Mouse (Mus musculus) heart, postnatal 0 days (tissue): ENCODE data around the gene Fbxo31. TPM values are rescaled to one million over a fixed set of nuclear protein-coding genes. Genes with fewer than 3 reads are reported as not detected.

Experiments used
- ATAC-seq: fragments of 200-750 bp; cut with Nextera tagmentation; 2 replicates; pipeline ENCODE4 v1.8.0; 2017; ENCODE audit warnings: low read depth, moderate number of reproducible peaks, moderate library complexity; ENCODE audit not compliant: insufficient read depth
- DNase-seq: peaks from one replicate; pipeline ENCODE4 v3.0.0-alpha.2; 2016; ENCODE audit warnings: low spot score
- H3K27ac ChIP-seq: fragments of 300-500 bp; sonication (generic); 2 replicates; pipeline ENCODE4 v1.5.1; 2014; ENCODE audit warnings: low read depth, mild to moderate bottlenecking
- H3K27me3 ChIP-seq: fragments of 300-500 bp; sonication (generic); 2 replicates; pipeline ENCODE4 v1.6.1; 2014; ENCODE audit warnings: low read length, mixed read lengths; ENCODE audit not compliant: control insufficient read depth, insufficient read depth
- H3K36me3 ChIP-seq: fragments of 300-500 bp; sonication (generic); replicated peaks from 2 replicates; pipeline ENCODE4 v1.6.1; 2014; ENCODE audit warnings: low read length, mixed read lengths; ENCODE audit not compliant: control insufficient read depth, insufficient read depth
- H3K4me1 ChIP-seq: fragments of 300-500 bp; sonication (generic); 2 replicates; pipeline ENCODE4 v1.6.1; 2014; ENCODE audit warnings: antibody characterized with exemption; ENCODE audit not compliant: control insufficient read depth, insufficient read depth
- H3K4me2 ChIP-seq: fragments of 300-500 bp; sonication (generic); 2 replicates; pipeline ENCODE4 v1.6.1; 2014; ENCODE audit warnings: low read depth, mild to moderate bottlenecking, low read length, moderate library complexity
- H3K4me3 ChIP-seq: fragments of 300-500 bp; sonication (generic); 2 replicates; pipeline ENCODE4 v1.5.1; 2014; ENCODE audit warnings: low read depth, low read length
- H3K9ac ChIP-seq: fragments of 300-500 bp; sonication (generic); replicated peaks from 2 replicates; pipeline ENCODE4 v1.6.1; 2014; ENCODE audit warnings: low read depth, low read length, mixed read lengths
- H3K9me3 ChIP-seq: fragments of 300-500 bp; sonication (generic); replicated peaks from 2 replicates; pipeline ENCODE4 v1.6.1; 2016; ENCODE audit warnings: low read length; ENCODE audit not compliant: control insufficient read depth
- CTCF ChIP-seq: IDR thresholded peaks from 2 replicates; pipeline ENCODE4 v1.5.1; 2016; ENCODE audit warnings: antibody characterized with exemption, control low read depth, low read depth
- EP300 ChIP-seq: IDR thresholded peaks from 2 replicates; pipeline ENCODE4 v1.6.1; 2016; ENCODE audit warnings: antibody characterized with exemption, low read depth
- WGBS: fragments of 180-500 bp; shearing (Covaris S2); extraction: QIAGEN DNeasy Blood & Tissue Kit; methylation state at CpG from one replicate; pipeline ENCODE4 v1.1.7; 2014; 5-methylcytosine and 5-hydroxymethylcytosine counted together
- polyA plus RNA-seq: library from polyadenylated mRNA; unstranded; fragments of >200 nt; fragmentation: Nextera tagmentation; extraction: Ambion mirVana; gene quantifications from 2 replicates; pipeline ENCODE4 v1.2.1, GENCODE M21; 2015
- total RNA-seq: library from RNA; depleted of rRNA; stranded (reverse); fragments of >200 nt; gene quantifications from 2 replicates; pipeline ENCODE4 v1.2.3, GENCODE M21; 2014; ENCODE audit warnings: low replicate concordance

The Fbxo31 gene
- total and polyA plus RNA-seq, 2 experiments from 2014 or later: 12.7 to 28.9 TPM

DNA sequence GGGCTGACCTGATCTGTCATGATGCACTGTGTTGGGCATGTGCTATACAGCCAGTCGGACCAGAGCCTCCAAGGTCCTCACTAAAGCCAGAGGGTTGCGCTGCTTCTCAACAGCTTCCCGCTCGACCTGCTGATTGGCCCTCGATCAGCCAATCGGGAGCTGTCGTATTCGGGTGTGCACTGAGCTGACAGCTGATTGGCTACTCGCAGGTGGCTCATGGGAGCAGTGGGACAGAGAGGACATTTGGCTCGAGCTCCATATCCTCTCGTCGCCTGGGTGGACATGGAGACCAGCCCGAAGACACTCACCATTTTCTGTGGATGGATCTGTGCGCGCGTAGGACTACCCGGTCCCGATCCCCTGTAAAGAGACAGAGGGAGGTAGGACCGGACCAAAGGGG lies 36.7 kb downstream of the Fbxo31 start:
- no peaks in the 10 kb centered on the region for H3K36me3 ChIP-seq
- DNase-seq (no peak), ATAC-seq (no peak)
- TF ChIP-seq CTCF (no peak), EP300 (no peak)
- 0 out of 2 replicates have a peak, but pooled peaks cover 26% of the 10 kb centered on the region for H3K27me3 ChIP-seq
- H3K4me2 ChIP-seq: no peak overlapping the region
- H3K9ac ChIP-seq: no peak overlapping the region
- no peaks in the 10 kb centered on the region for H3K4me1 ChIP-seq
- no peaks in the 10 kb centered on the region for H3K9me3 ChIP-seq
- H3K4me3 ChIP-seq: no peak overlapping the region
- WGBS: 68% methylated on average over 19 of the region's 19 CpGs
- H3K27ac ChIP-seq: no peak overlapping the region

DNA sequence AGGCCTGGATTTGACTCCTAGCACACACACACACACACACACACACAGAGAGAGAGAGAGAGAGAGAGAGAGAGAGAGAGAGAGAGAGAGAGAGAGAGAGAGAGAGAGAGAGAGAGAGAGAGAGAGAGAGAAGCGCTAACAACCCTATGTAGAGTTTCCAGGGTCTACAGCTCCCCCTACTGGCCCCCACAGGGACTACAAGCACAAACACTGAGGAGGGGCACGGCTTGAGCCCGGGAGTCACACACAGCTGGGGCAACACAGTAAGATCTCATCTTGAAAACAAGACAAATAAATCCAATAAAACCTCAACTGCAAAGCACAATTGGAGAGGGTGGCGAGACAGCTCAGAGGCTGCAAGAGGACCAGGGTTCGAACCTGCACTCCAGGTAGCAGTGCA lies 46.2 kb downstream of the Fbxo31 start:
- DNase-seq: no peak

DNA sequence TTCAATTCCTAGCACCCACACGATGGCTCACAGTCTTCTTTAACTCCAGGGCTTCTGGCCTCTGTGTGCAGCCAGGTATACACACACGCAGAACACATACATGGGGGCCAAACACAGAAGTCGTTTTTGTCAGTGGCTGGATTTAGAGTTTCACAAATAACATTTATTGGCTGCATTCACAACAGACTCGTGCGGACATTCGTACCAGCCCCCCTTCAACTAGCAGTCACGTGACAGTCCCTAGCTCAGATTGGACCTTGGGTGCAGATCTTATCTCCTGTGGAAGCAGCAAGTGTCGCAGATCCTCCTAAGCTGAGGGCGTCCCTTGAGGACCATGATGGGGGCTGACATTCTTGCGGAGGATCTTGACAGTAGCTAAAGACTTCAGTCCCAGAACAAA lies 48.0 kb downstream of the Fbxo31 start:
- WGBS: 71% methylated on average over 10 of the region's 10 CpGs
- Histone ChIP-seq H3K9ac (no peak overlapping the region), H3K4me3 (no peak overlapping the region), H3K27me3 (peaks cover 5% of the 10 kb centered on the region; the same call in 1 of the 2 replicates), H3K4me2 (no peak overlapping the region), H3K4me1 (0 out of 2 replicates have a peak, but pooled peaks cover 2% of the 10 kb centered on the region), H3K36me3 (no peaks in the 10 kb centered on the region), H3K9me3 (no peaks in the 10 kb centered on the region), H3K27ac (no peak overlapping the region)
- ATAC-seq (no peak), DNase-seq (no peak)
- TF ChIP-seq EP300 (no peak), CTCF (no peak)

More for the DNA sequence above, 46.2 kb downstream of the Fbxo31 start:
- peaks cover 5% of the 10 kb centered on the region; the same call in 1 of the 2 replicates for H3K27me3 ChIP-seq
- no peaks in the 10 kb centered on the region for H3K9me3 ChIP-seq
- 52% methylated on average over 5 of the region's 5 CpGs for WGBS
- H3K4me3 ChIP-seq: no peak overlapping the region
- H3K27ac ChIP-seq: no peak overlapping the region
- no peak overlapping the region for H3K4me2 ChIP-seq
- H3K4me1 ChIP-seq: no peaks in the 10 kb centered on the region
- TF ChIP-seq EP300 (no peak), CTCF (peak; percentile 48)
- no peak overlapping the region for H3K9ac ChIP-seq
- H3K36me3 ChIP-seq: no peaks in the 10 kb centered on the region
- ATAC-seq: no peak

DNA sequence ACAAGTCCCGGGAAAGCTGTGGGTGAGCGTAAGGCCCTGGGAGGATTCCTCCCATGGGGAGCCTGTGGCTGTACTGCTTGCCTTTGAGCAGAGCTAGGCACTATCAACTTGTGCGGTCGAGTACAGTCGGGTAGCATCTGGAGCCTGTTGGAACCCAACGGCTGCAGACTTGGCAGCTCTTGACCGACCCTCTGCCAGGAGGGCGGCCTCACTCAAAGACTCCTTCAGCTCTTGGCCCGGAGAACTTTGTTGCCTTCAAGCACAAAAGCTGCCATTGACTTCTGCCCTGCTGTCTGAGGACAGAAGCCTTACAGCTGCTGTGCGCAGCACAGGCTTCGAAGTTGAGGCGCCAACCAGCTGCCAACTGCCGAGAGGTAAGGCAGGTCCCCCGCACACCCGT lies 49.8 kb downstream of the Fbxo31 start:
- H3K27me3 ChIP-seq: peaks cover 5% of the 10 kb centered on the region; the same call in 1 of the 2 replicates
- H3K4me1 ChIP-seq: 0 out of 2 replicates have a peak, but pooled peaks cover 2% of the 10 kb centered on the region
- H3K4me2 ChIP-seq: no peak overlapping the region
- no peak overlapping the region for H3K9ac ChIP-seq
- H3K36me3 ChIP-seq: no peaks in the 10 kb centered on the region
- H3K27ac ChIP-seq: no peak overlapping the region
- TF ChIP-seq EP300 (no peak), CTCF (no peak)
- ATAC-seq (no peak), DNase-seq (no peak)
- no peak overlapping the region for H3K4me3 ChIP-seq
- 68% methylated on average over 15 of the region's 15 CpGs for WGBS
- no peaks in the 10 kb centered on the region for H3K9me3 ChIP-seq

DNA sequence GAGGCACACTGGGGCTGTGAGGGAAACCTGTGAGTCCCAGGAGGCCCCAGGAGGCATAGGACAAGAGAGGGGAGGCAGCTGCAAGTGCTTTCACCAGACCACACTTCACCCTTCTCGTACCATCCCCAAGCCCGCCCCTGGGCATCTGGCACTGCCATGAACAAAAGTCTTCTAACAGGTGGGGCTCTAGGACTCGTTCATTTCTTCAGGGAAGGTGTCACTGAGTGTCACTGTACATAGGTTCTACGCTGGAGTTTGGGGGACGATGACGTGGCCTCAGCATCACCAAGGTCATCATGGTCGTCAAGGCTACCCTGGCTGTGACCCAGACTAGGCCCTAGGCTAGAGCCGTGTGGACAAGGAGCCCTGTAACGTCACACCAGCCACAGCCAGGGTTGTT lies 50.9 kb downstream of the Fbxo31 start:
- no peak overlapping the region for H3K4me2 ChIP-seq
- H3K27me3 ChIP-seq: peaks cover 5% of the 10 kb centered on the region; the same call in 1 of the 2 replicates
- no peaks in the 10 kb centered on the region for H3K9me3 ChIP-seq
- no peak overlapping the region for H3K27ac ChIP-seq
- TF ChIP-seq EP300: no peak
- TF ChIP-seq CTCF: no peak
- no peak for DNase-seq
- H3K4me3 ChIP-seq: no peak overlapping the region
- no peak for ATAC-seq
- 0 out of 2 replicates have a peak, but pooled peaks cover 2% of the 10 kb centered on the region for H3K4me1 ChIP-seq
- no peaks in the 10 kb centered on the region for H3K36me3 ChIP-seq
- no peak overlapping the region for H3K9ac ChIP-seq
- WGBS: 79% methylated on average over 9 of the region's 9 CpGs
